Mouse (Mus musculus) MEL (cell line): ENCODE results near the gene Pycr2. TPM values are rescaled to one million over a fixed set of nuclear protein-coding genes. Genes with fewer than 3 reads are reported as not detected.
A peak's percentile ranks its signal among the peaks of the same experiment; 100 is the strongest.

Source experiments
- DNase-seq: peaks from one replicate; pipeline ENCODE4 v3.0.0; 2011; ENCODE audit warnings: low read depth, low spot score
- H3K27ac ChIP-seq: 2 replicates; pipeline ENCODE4 v1.5.1; 2012; ENCODE audit warnings: low read depth, mild to moderate bottlenecking, control low read depth, low read length, moderate library complexity; ENCODE audit not compliant: control insufficient read depth
- H3K27me3 ChIP-seq, 2 experiments: fragments of 150-350 bp in 1 of 2; sonication (generic) in 1 of 2; 2 replicates each; pipeline ENCODE4 v1.6.1; 2012; ENCODE audit warnings: low read length in 2 of 2, mild to moderate bottlenecking in 2 of 2, improper control_type of control experiment in 1 of 2, moderate library complexity in 1 of 2; ENCODE audit not compliant: insufficient read depth in 2 of 2, control insufficient read depth in 1 of 2
- H3K36me3 ChIP-seq, 2 experiments: 2 replicates each; pipeline ENCODE4 v1.6.1; 2012 to 2014; ENCODE audit warnings: low read length in 2 of 2, improper control_type of control experiment in 1 of 2, inconsistent platforms in 1 of 2, mild to moderate bottlenecking in 1 of 2; ENCODE audit not compliant: insufficient read depth in 2 of 2, control insufficient read depth in 1 of 2
- H3K4me1 ChIP-seq, 2 experiments: fragments of 150-350 bp in 1 of 2; sonication (generic) in 1 of 2; 2 replicates each; pipeline ENCODE4 v1.6.1; 2012; ENCODE audit warnings: low read length in 2 of 2, improper control_type of control experiment in 1 of 2, mild to moderate bottlenecking in 1 of 2; ENCODE audit not compliant: insufficient read depth in 2 of 2, control insufficient read depth in 1 of 2
- H3K4me3 ChIP-seq, 2 experiments: fragments of 150-350 bp in 1 of 2; sonication (generic) in 1 of 2; 2 replicates each; pipeline ENCODE4 v1.5.1; 2012; ENCODE audit warnings: low read depth in 2 of 2, low read length in 2 of 2, mild to moderate bottlenecking in 2 of 2, moderate library complexity in 2 of 2, control low read depth in 1 of 2, improper control_type of control experiment in 1 of 2; ENCODE audit not compliant: control insufficient read depth in 1 of 2, insufficient read depth in 1 of 2
- H3K79me2 ChIP-seq: 2 replicates; pipeline ENCODE4 v1.6.1; 2012; ENCODE audit warnings: mild to moderate bottlenecking, low read length, moderate library complexity; ENCODE audit not compliant: control insufficient read depth, poor library complexity, insufficient read depth
- H3K9ac ChIP-seq: 2 replicates; pipeline ENCODE4 v1.6.1; 2012; ENCODE audit warnings: low read depth, mild to moderate bottlenecking, control low read depth, low read length, moderate library complexity; ENCODE audit not compliant: control insufficient read depth, poor library complexity, severe bottlenecking
- H3K9me3 ChIP-seq: fragments of 150-350 bp; sonication (generic); replicated peaks from 2 replicates; pipeline ENCODE4 v1.6.1; 2012; ENCODE audit warnings: mild to moderate bottlenecking, low read length, improper control_type of control experiment, moderate library complexity; ENCODE audit not compliant: insufficient read depth
- BHLHE40 ChIP-seq: IDR thresholded peaks from 2 replicates; pipeline ENCODE4 v1.6.1; 2012; ENCODE audit warnings: low read depth, mild to moderate bottlenecking, inconsistent platforms, low read length, improper control_type of control experiment, borderline replicate concordance
- CHD1 ChIP-seq: IDR thresholded peaks from 2 replicates; pipeline ENCODE4 v1.6.1; 2012; ENCODE audit warnings: low read depth, mild to moderate bottlenecking, inconsistent platforms, low read length, improper control_type of control experiment
- CHD2 ChIP-seq: IDR thresholded peaks from 2 replicates; pipeline ENCODE4 v1.6.1; 2011; ENCODE audit warnings: low read length, improper control_type of control experiment
- CTCF ChIP-seq, 3 experiments: IDR thresholded peaks in 2 of 3; conservative IDR thresholded peaks in 1 of 3; 2 replicates each; pipeline ENCODE4 v1.5.1; 2011 to 2012; ENCODE audit warnings: low read length in 3 of 3, low read depth in 2 of 3, mild to moderate bottlenecking in 2 of 3, improper control_type of control experiment in 1 of 3, inconsistent platforms in 1 of 3, mixed read lengths in 1 of 3, moderate library complexity in 1 of 3; ENCODE audit not compliant: control insufficient read depth in 1 of 3, insufficient read depth in 1 of 3, poor library complexity in 1 of 3, severe bottlenecking in 1 of 3
- E2F4 ChIP-seq: IDR thresholded peaks from 2 replicates; pipeline ENCODE4 v1.6.1; 2011; ENCODE audit warnings: low read depth, low read length, improper control_type of control experiment, borderline replicate concordance
- ELF1 ChIP-seq: IDR thresholded peaks from 2 replicates; pipeline ENCODE4 v1.6.1; 2014; ENCODE audit warnings: low read depth, mild to moderate bottlenecking, inconsistent platforms, low read length, improper control_type of control experiment, moderate library complexity
- GABPA ChIP-seq: IDR thresholded peaks from 2 replicates; pipeline ENCODE4 v1.6.1; 2012; ENCODE audit warnings: low read depth, mild to moderate bottlenecking, inconsistent platforms, low read length, improper control_type of control experiment, moderate library complexity
- GATA1 ChIP-seq: IDR thresholded peaks from 2 replicates; pipeline ENCODE4 v1.6.1; 2011; ENCODE audit warnings: low read depth, low read length, improper control_type of control experiment
- HCFC1 ChIP-seq: IDR thresholded peaks from 2 replicates; pipeline ENCODE4 v1.6.1; 2012; ENCODE audit warnings: low read depth, mild to moderate bottlenecking, inconsistent platforms, low read length, improper control_type of control experiment, moderate library complexity
- JUND ChIP-seq: IDR thresholded peaks from 2 replicates; pipeline ENCODE4 v1.6.1; 2011; ENCODE audit warnings: low read depth, mild to moderate bottlenecking, improper control_type of control experiment, low read length
- MAFK ChIP-seq: IDR thresholded peaks from 2 replicates; pipeline ENCODE4 v1.6.1; 2011; ENCODE audit warnings: low read depth, mild to moderate bottlenecking, low read length, improper control_type of control experiment, borderline replicate concordance
- MAX ChIP-seq: IDR thresholded peaks from 2 replicates; pipeline ENCODE4 v1.6.1; 2011; ENCODE audit warnings: low read length, improper control_type of control experiment
- MAZ ChIP-seq: IDR thresholded peaks from 2 replicates; pipeline ENCODE4 v1.6.1; 2012; ENCODE audit warnings: low read depth, mild to moderate bottlenecking, inconsistent platforms, low read length, improper control_type of control experiment
- MXI1 ChIP-seq: IDR thresholded peaks from 2 replicates; pipeline ENCODE4 v1.6.1; 2011; ENCODE audit warnings: mild to moderate bottlenecking, low read depth, low read length, improper control_type of control experiment
- NRF1 ChIP-seq: IDR thresholded peaks from 2 replicates; pipeline ENCODE4 v1.6.1; 2014; ENCODE audit warnings: low read depth, mild to moderate bottlenecking, inconsistent platforms, low read length, improper control_type of control experiment, moderate library complexity; ENCODE audit not compliant: poor library complexity, insufficient read depth, severe bottlenecking
- POLR2A ChIP-seq, 2 experiments: IDR thresholded peaks; 2 replicates each; pipeline ENCODE4 v1.6.1; 2011 to 2012; ENCODE audit warnings: low read length in 2 of 2, mild to moderate bottlenecking in 2 of 2, control low read depth in 1 of 2, improper control_type of control experiment in 1 of 2, low read depth in 1 of 2, moderate library complexity in 1 of 2; ENCODE audit not compliant: control insufficient read depth in 1 of 2, insufficient read depth in 1 of 2, poor library complexity in 1 of 2
- POLR2AphosphoS2 ChIP-seq: IDR thresholded peaks from 2 replicates; pipeline ENCODE4 v1.6.1; 2011; ENCODE audit warnings: low read length, improper control_type of control experiment
- POLR2AphosphoS5 ChIP-seq: IDR thresholded peaks from 2 replicates; pipeline ENCODE4 v1.6.1; 2012; ENCODE audit warnings: low read depth, borderline replicate concordance, mild to moderate bottlenecking, inconsistent platforms, low read length, moderate library complexity, mixed read lengths
- RAD21 ChIP-seq: IDR thresholded peaks from 2 replicates; pipeline ENCODE4 v1.6.1; 2011; ENCODE audit warnings: mild to moderate bottlenecking, low read depth, low read length, improper control_type of control experiment
- RCOR1 ChIP-seq: IDR thresholded peaks from 2 replicates; pipeline ENCODE4 v1.6.1; 2012; ENCODE audit warnings: low read depth, mild to moderate bottlenecking, inconsistent platforms, low read length, improper control_type of control experiment
- SIN3A ChIP-seq: IDR thresholded peaks from 2 replicates; pipeline ENCODE4 v1.6.1; 2012; ENCODE audit warnings: low read length, improper control_type of control experiment, inconsistent platforms
- SMC3 ChIP-seq: IDR thresholded peaks from 2 replicates; pipeline ENCODE4 v1.6.1; 2011; ENCODE audit warnings: low read depth, low read length, improper control_type of control experiment
- TAL1 ChIP-seq: IDR thresholded peaks from 2 replicates; pipeline ENCODE4 v1.6.1; 2012; ENCODE audit warnings: mild to moderate bottlenecking, inconsistent platforms, low read length, moderate library complexity, mixed read lengths
- TBP ChIP-seq: IDR thresholded peaks from 2 replicates; pipeline ENCODE4 v1.8.0; 2011; ENCODE audit warnings: low read depth, low read length, improper control_type of control experiment
- TCF12 ChIP-seq: IDR thresholded peaks from 2 replicates; pipeline ENCODE4 v1.6.1; 2014; ENCODE audit warnings: low read depth, mild to moderate bottlenecking, inconsistent platforms, low read length, improper control_type of control experiment, moderate library complexity
- ZC3H11A ChIP-seq: IDR thresholded peaks from 2 replicates; pipeline ENCODE4 v1.6.1; 2012; ENCODE audit warnings: low read depth, mild to moderate bottlenecking, inconsistent platforms, low read length, improper control_type of control experiment
- ZNF384 ChIP-seq: IDR thresholded peaks from 2 replicates; pipeline ENCODE4 v1.6.1; 2012; ENCODE audit warnings: low read depth, mild to moderate bottlenecking, inconsistent platforms, low read length, improper control_type of control experiment
- polyA plus RNA-seq, 2 experiments: library from polyadenylated mRNA; stranded (reverse) in 1 of 2; unstranded in 1 of 2; fragments of >175 nt in 1 of 2; fragments of >200 nt in 1 of 2; gene quantifications; 2 replicates each; pipeline versions ENCODE4 v1.2.1 to v1.2.4; 2012; ENCODE audit warnings: low replicate concordance in 2 of 2, low read depth in 1 of 2; ENCODE audit not compliant: insufficient read length in 2 of 2, insufficient read depth in 1 of 2, missing spikeins in 1 of 2
- total RNA-seq: library from RNA; depleted of rRNA; stranded (reverse); fragments of 300-350 nt; gene quantifications from 2 replicates; pipeline ENCODE4 v1.2.3, GENCODE M21; 2012

The Pycr2 gene
- total and polyA plus RNA-seq, 3 experiments: 125 to 183 TPM; not detected in 1

- no peak for TF ChIP-seq POLR2AphosphoS2
- TF ChIP-seq MAZ: no peak
- peak; percentile 90 for TF ChIP-seq RAD21
- TF ChIP-seq SIN3A: 0 out of 2 replicates have a peak, but pooled peaks have one; percentile 27
- no peak for TF ChIP-seq E2F4
- TF ChIP-seq ZC3H11A: peak; percentile 77
- peak; percentile 76 for TF ChIP-seq SMC3
- TF ChIP-seq GABPA: no peak
- TF ChIP-seq ELF1: 0 out of 2 replicates have a peak, but pooled peaks have one; percentile 29
- TF ChIP-seq BHLHE40: 0 out of 2 replicates have a peak, but pooled peaks have one; percentile 34
- TF ChIP-seq MXI1: peak; percentile 34; the same call in 1 of the 2 replicates
- TF ChIP-seq MAFK: no peak
- peak; percentile 74 to 98 (median 77) for TF ChIP-seq CTCF (IDR thresholded peaks at IDR 0.05 in 2 of 3, conservative IDR thresholded peaks at IDR 0.05 in 1 of 3; ENCODE audit: control insufficient read depth in 1 of 3, insufficient read depth in 1 of 3, low read depth in 2 of 3, low read length in 3 of 3, poor library complexity in 1 of 3, severe bottlenecking in 1 of 3)
- TF ChIP-seq TBP: peak; percentile 30; the same call in 1 of the 2 replicates
- peak; percentile 84 for TF ChIP-seq ZNF384
- H3K27ac ChIP-seq: no peak overlapping the region
- peaks cover 2 to 10% of the 10 kb centered on the region in 2 experiments; a peak in 3 of 4 replicates for H3K4me1 ChIP-seq
- H3K9me3 ChIP-seq: no peaks in the 10 kb centered on the region
- H3K9ac ChIP-seq: no peak overlapping the region
- no peak overlapping the region for H3K4me3 ChIP-seq
- peaks cover 0 to 11% of the 10 kb centered on the region in 2 experiments; a peak in 2 of 4 replicates for H3K36me3 ChIP-seq
- peak; percentile 92 for DNase-seq
- H3K79me2 ChIP-seq: no peaks in the 10 kb centered on the region
- H3K27me3 ChIP-seq: no peaks in the 10 kb centered on the region
Measured at GRCm38 (mm10) chr1:180873861-180874484, 30.1 kb upstream of the Pycr2 start.

DNA sequence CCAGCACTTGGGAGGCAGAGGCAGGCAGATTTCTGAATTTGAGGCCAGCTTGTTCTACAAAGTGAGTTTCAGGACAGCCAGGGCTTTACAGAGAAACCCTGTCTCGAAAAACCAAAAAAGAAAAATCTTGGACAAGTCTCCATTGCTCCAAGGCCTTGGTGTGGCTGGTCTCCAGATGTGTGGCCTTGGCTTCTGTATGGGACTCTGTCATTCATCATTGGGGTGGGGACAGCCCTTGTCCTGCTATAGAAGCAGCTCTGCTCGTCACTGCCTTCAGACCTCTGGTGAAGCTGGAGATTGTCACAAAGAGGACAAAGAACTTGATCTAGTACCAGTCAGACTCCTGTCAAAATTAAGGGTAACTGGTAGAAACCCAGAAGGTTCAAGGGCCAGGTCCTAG is 29.5 kb upstream of the Pycr2 start:
- TF ChIP-seq POLR2AphosphoS5 (no peak), MAX (no peak), HCFC1 (no peak), MXI1 (no peak), TAL1 (no peak), SIN3A (no peak), GATA1 (no peak), JUND (no peak), ELF1 (no peak), RCOR1 (no peak), CHD2 (no peak), TCF12 (no peak), MAZ (no peak), POLR2A (IDR thresholded peaks at IDR 0.05; ENCODE audit: control insufficient read depth in 1 of 2, insufficient read depth in 1 of 2, low read depth in 1 of 2, low read length in 2 of 2, poor library complexity in 1 of 2) (no peak), GABPA (no peak), ZC3H11A (no peak), TBP (no peak), NRF1 (no peak), CHD1 (no peak)
- H3K27me3 ChIP-seq: no peaks in the 10 kb centered on the region; a peak in 1 of 4 replicates
- peaks cover 0 to 4% of the 10 kb centered on the region in 2 experiments; a peak in 3 of 4 replicates for H3K4me1 ChIP-seq
- DNase-seq: no peak
- H3K79me2 ChIP-seq: no peaks in the 10 kb centered on the region
- no peak overlapping the region for H3K4me3 ChIP-seq
- H3K27ac ChIP-seq: no peak overlapping the region
- peaks cover 0 to 4% of the 10 kb centered on the region in 2 experiments; a peak in 2 of 4 replicates for H3K36me3 ChIP-seq
- H3K9me3 ChIP-seq: no peaks in the 10 kb centered on the region
- no peak overlapping the region for H3K9ac ChIP-seq
